Mouse (Mus musculus) E14TG2a.4 (cell line): ENCODE measurements around the gene Senp6.
"Not testable (repeated sequence)": the region's sequence is repeated elsewhere in the genome, so short reads cannot be mapped to it uniquely, and the experiment has no call there.

Experiments
- H3K27me3 ChIP-seq: 2 replicates; pipeline ENCODE4 v1.6.1; 2014; ENCODE audit warnings: low read length, control low read depth; ENCODE audit not compliant: insufficient read depth
- H3K36me3 ChIP-seq: 2 replicates; pipeline ENCODE4 v1.6.1; 2014; ENCODE audit warnings: low read length, control low read depth; ENCODE audit not compliant: insufficient read depth
- H3K4me1 ChIP-seq: replicated peaks from 2 replicates; pipeline ENCODE4 v1.6.1; 2014; ENCODE audit warnings: low read depth, low read length, control low read depth
- H3K4me3 ChIP-seq: replicated peaks from 2 replicates; pipeline ENCODE4 v1.5.1; 2014; ENCODE audit warnings: mild to moderate bottlenecking, low read length
- H3K9me3 ChIP-seq: 2 replicates; pipeline ENCODE4 v1.6.1; 2014; ENCODE audit warnings: low read length, control low read depth
- CTCF ChIP-seq: conservative IDR thresholded peaks from 2 replicates; pipeline ENCODE4 v1.5.1; 2014; ENCODE audit warnings: low read length
- NANOG ChIP-seq: IDR thresholded peaks from 2 replicates; pipeline ENCODE4 v1.6.1; 2014; ENCODE audit warnings: borderline replicate concordance, low read length, mixed read lengths
- POU5F1 ChIP-seq: IDR thresholded peaks from 2 replicates; pipeline ENCODE4 v1.6.1; 2014; ENCODE audit warnings: low read length, borderline replicate concordance

The Senp6 gene

GRCm38 (mm10) chr9:80039296-80039815, 27.3 kb upstream of the Senp6 start:
- H3K27me3 ChIP-seq, result no peaks in the 10 kb centered on the region
- H3K36me3 ChIP-seq, result no peaks in the 10 kb centered on the region
- peaks cover 59% of the 10 kb centered on the region for H3K9me3 ChIP-seq
- no peak for TF ChIP-seq NANOG
- TF ChIP-seq POU5F1, result no peak
- no peak for TF ChIP-seq CTCF
- H3K4me3 ChIP-seq, result no peak overlapping the region
- H3K4me1 ChIP-seq, result no peaks in the 10 kb centered on the region

- H3K27me3 ChIP-seq, H3K4me3 ChIP-seq, H3K4me1 ChIP-seq: not testable (repeated sequence)
Observed at GRCm38 (mm10) chr9:80044301-80044700, 22.4 kb upstream of the Senp6 start.

DNA sequence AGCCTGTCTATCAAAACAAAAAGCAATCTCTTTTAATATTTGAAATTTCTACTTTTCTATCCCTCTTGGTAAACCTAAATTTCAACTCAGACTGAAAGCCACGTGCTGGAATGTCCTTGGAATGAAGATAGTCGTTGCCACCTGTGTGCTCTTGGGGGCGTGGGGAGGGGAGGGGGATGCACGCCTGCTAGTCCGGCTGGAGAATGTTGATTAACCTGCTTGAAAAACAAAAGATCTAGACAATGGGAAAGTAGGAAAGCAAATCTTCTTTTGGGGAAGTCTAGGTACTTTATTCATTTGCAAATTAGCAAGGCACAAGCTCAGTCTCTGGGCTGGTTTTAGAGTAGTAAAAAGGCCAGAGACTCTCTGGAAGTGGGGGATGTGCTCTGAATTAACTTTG, 17.4 kb upstream of the Senp6 start:
- H3K27me3 ChIP-seq, H3K4me3 ChIP-seq, H3K36me3 ChIP-seq, H3K4me1 ChIP-seq: not testable (repeated sequence)
- peaks cover 62% of the 10 kb centered on the region for H3K9me3 ChIP-seq

More at GRCm38 (mm10) chr9:80044301-80044700, 22.4 kb upstream of the Senp6 start:
- H3K9me3 ChIP-seq, result peaks cover 70% of the 10 kb centered on the region
- H3K36me3 ChIP-seq, result not testable (repeated sequence)

DNA sequence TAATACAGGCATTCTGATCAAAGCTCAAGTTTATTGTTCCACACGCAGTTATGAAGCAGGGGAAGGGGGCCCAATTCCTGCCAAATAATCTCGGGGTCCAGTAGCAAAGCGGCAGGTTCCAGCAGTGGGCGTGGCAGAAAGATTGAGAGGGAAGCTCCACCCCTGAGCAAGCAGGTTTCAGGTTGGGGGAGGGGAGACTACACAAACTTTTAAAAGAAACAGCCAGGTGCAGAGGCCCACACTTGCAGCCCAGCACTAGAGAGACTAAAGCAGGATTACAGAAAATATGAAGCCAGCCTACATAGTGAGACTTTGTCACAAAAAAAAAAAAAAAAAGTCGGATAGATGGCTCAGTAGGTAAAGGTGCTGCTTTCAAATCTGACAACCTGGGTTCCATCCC, 13.8 kb upstream of the Senp6 start:
- H3K27me3 ChIP-seq, result no peaks in the 10 kb centered on the region
- H3K4me1 ChIP-seq, result no peaks in the 10 kb centered on the region
- H3K36me3 ChIP-seq, result no peaks in the 10 kb centered on the region
- TF ChIP-seq POU5F1, result no peak
- TF ChIP-seq NANOG, result no peak
- no peak for TF ChIP-seq CTCF
- H3K4me3 ChIP-seq, result peak overlapping the region; percentile 54
- peaks cover 25% of the 10 kb centered on the region for H3K9me3 ChIP-seq

DNA sequence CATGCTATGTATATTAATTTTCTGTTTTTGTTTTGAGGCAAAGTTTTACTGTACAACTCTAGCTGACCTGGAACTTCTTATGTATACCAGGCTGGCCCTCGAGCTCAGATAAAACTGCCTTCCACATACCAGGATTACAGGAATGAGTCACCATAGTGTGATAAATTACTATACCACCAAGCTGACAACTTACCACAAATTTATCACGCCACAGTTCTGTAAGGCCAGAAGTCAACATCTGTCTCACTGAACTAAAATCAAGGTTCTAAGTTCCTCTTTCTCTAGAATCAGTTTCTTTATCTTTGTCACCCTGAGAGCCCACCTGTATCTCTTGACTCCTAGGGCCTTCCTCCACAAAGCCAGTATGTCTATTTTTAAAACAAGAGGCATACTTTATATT, 9.0 kb upstream of the Senp6 start:
- H3K27me3 ChIP-seq, result no peaks in the 10 kb centered on the region

GRCm38 (mm10) chr9:80065495-80065894, 1.2 kb upstream of the Senp6 start:
- not testable (repeated sequence) for H3K4me3 ChIP-seq
- H3K4me1 ChIP-seq, result peaks cover 13% of the 10 kb centered on the region
- peaks cover 38% of the 10 kb centered on the region for H3K9me3 ChIP-seq

More for the DNA sequence above, 9.0 kb upstream of the Senp6 start:
- Histone ChIP-seq H3K9me3 (peaks cover 14% of the 10 kb centered on the region), H3K36me3 (no peaks in the 10 kb centered on the region), H3K4me1 (no peaks in the 10 kb centered on the region), H3K4me3 (no peak overlapping the region)
- TF ChIP-seq CTCF (no peak), POU5F1 (no peak), NANOG (no peak)

GRCm38 (mm10) chr9:80067221-80068027, 721 bp downstream of the Senp6 start:
- TF ChIP-seq NANOG (no peak), POU5F1 (no peak), CTCF (no peak)
- Histone ChIP-seq H3K27me3 (no peaks in the 10 kb centered on the region), H3K36me3 (no peaks in the 10 kb centered on the region), H3K4me1 (peaks cover 32% of the 10 kb centered on the region), H3K4me3 (peak overlapping the region; percentile 88), H3K9me3 (peaks cover 29% of the 10 kb centered on the region)

More at GRCm38 (mm10) chr9:80065495-80065894, 1.2 kb upstream of the Senp6 start:
- not testable (repeated sequence) for H3K36me3 ChIP-seq, H3K27me3 ChIP-seq

GRCm38 (mm10) chr9:80068028-80068515, 1.4 kb downstream of the Senp6 start:
- Histone ChIP-seq H3K27me3 (no peaks in the 10 kb centered on the region), H3K9me3 (peaks cover 22% of the 10 kb centered on the region), H3K4me1 (peaks cover 38% of the 10 kb centered on the region), H3K4me3 (peak overlapping the region; percentile 88), H3K36me3 (no peaks in the 10 kb centered on the region)
- TF ChIP-seq CTCF, result no peak
- TF ChIP-seq POU5F1, result no peak
- no peak for TF ChIP-seq NANOG

DNA sequence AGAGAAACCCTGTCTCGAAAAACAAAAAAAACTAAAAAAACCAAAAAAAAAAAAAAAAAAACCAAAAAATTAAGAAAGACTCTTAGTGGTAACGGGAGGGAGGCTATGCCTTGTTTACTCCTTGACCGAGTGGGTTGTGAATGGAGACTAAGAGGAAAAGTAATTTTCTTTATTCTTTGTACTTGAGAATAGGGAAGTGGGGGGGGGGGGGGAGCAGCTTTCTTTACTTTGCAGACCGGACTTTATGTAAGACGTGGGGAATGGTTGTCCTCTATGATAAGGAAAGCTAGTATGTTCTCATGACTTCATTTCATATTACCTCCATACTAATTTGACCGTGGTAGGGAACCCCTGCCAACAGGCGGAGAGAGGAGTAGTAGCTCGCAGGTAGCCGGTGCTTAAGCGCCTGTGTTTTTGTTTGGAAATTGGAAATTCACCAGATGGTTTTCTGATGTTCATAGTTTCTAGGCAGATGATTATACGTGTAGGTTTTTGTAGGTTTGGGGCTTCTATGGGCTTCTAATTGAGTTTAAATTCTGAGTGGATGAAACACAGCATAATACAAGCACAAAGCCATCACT, 2.1 kb downstream of the Senp6 start:
- Histone ChIP-seq H3K27me3 (no peaks in the 10 kb centered on the region), H3K4me1 (peaks cover 44% of the 10 kb centered on the region), H3K9me3 (peaks cover 17% of the 10 kb centered on the region), H3K4me3 (peak overlapping the region; percentile 88), H3K36me3 (no peaks in the 10 kb centered on the region)
- TF ChIP-seq NANOG, result no peak
- TF ChIP-seq POU5F1, result no peak
